Comparison of ENCODE assay signal across 23 mouse cellular contexts in the genomic region with DNA sequence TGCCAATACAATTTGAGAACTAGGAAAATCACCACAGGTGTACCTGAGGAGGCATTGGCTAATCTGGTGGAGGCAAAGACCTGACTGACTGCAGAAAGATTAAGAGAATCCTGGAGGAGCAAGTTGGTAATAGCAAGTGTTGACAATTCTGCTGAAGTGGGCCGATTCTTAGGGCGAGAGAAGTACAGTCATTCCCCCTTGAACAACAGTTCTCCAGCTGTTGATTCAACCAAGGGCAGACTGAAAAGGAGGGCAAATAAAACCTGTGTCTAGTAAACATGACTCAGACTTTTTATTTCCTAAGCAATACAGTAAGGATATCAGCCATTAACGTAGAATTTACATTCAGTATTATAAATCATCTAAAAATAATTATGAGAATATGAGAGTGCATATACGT. TPM values are rescaled to one million over a fixed set of nuclear protein-coding genes. Genes with fewer than 3 reads are reported as not detected.
DNase-seq lines count a peak whose midpoint lies in the region; ATAC-seq and TF ChIP-seq lines count a peak whose summit lies in the region.
"Had no signal": no experiment of that assay in that cellular context is flagged by ENCODE, and none has a peak within 500 bp of the region (broad histone marks: within the 10 kb centered on the region; RNA-seq: fewer than 3 reads in every experiment).

No protein-coding gene starts in this region.

- no peak for DNase-seq in gastrocnemius, adult 2 months
- DNase-seq in gastrocnemius, adult 8-10 months (ENCODE audit: low spot score in 2 of 2), result no peak
- DNase-seq in layer of hippocampus, adult 2 months (ENCODE audit: low spot score in 2 of 2), result no peak
- DNase-seq in layer of hippocampus, adult 9-11 months, result no peak
- peak; percentile 80 for DNase-seq in lung, postnatal 0 days (ENCODE audit: low spot score)
- DNase-seq in lung, postnatal 10 days, result no peak
- DNase-seq: adrenal gland, postnatal 25 days; cerebellum, adult 18-20 months; cerebellum, postnatal 10 days; forebrain, postnatal 0 days; gastrocnemius, postnatal 14 days; heart, postnatal 10 days; kidney, adult 11 months; liver, embryonic 13.5 days; lung, embryonic 14.5 days; midbrain, embryonic 14.5 days had no signal

- H3K4me3 ChIP-seq in gastrocnemius, adult 2 months, result no peak overlapping the region
- H3K4me3 ChIP-seq in layer of hippocampus, adult 2 months, result no peak overlapping the region
- no peak overlapping the region for H3K4me3 ChIP-seq in lung, postnatal 0 days (ENCODE audit: low read depth, low read length)
- no peak overlapping the region for H3K4me3 ChIP-seq in olfactory bulb, adult 2 months (ENCODE audit: insufficient read depth, low read depth, low read length)
- H3K4me3 ChIP-seq in hindbrain, embryonic 13.5 days, result no peak overlapping the region
- H3K4me3 ChIP-seq: heart, embryonic 12.5 days; hindbrain, embryonic 15.5 days; kidney, embryonic 15.5 days; liver, embryonic 13.5 days had no signal

- H3K4me2 ChIP-seq in lung, postnatal 0 days (replicated peaks; ENCODE audit: low read depth, low read length), result no peak overlapping the region
- no peak overlapping the region for H3K4me2 ChIP-seq in hindbrain, embryonic 13.5 days
- H3K4me2 ChIP-seq: heart, embryonic 12.5 days; hindbrain, embryonic 15.5 days; kidney, embryonic 15.5 days; liver, embryonic 13.5 days; lung, embryonic 14.5 days had no signal

- no peak overlapping the region for H3K9ac ChIP-seq in lung, postnatal 0 days (replicated peaks; ENCODE audit: low read depth)
- no peak overlapping the region for H3K9ac ChIP-seq in hindbrain, embryonic 13.5 days
- H3K9ac ChIP-seq: forebrain, postnatal 0 days; heart, embryonic 12.5 days; hindbrain, embryonic 15.5 days; kidney, embryonic 15.5 days; liver, embryonic 13.5 days; lung, embryonic 14.5 days had no signal

- peak overlapping the region; percentile 70 for H3K27ac ChIP-seq in gastrocnemius, adult 2 months
- H3K27ac ChIP-seq in layer of hippocampus, adult 2 months, result peak overlapping the region; percentile 33; the same call in 1 of the 2 replicates
- H3K27ac ChIP-seq in lung, postnatal 0 days (ENCODE audit: low read length), result no peak overlapping the region
- H3K27ac ChIP-seq in olfactory bulb, adult 2 months (ENCODE audit: insufficient read depth, low read depth, low read length), result 0 out of 2 replicates have a peak overlapping the region, but pooled peaks have one; percentile 24
- H3K27ac ChIP-seq in hindbrain, embryonic 13.5 days, result no peak overlapping the region
- H3K27ac ChIP-seq: hindbrain, embryonic 15.5 days had no signal

- no peak for TF ChIP-seq CTCF in gastrocnemius, adult 2 months (IDR thresholded peaks at IDR 0.05)
- 0 out of 2 replicates have a peak, but pooled peaks have one; percentile 11 for TF ChIP-seq CTCF in layer of hippocampus, adult 2 months (conservative IDR thresholded peaks at IDR 0.05)
- 0 out of 2 replicates have a peak, but pooled peaks have one; percentile 4 for TF ChIP-seq CTCF in lung, postnatal 0 days (IDR thresholded peaks at IDR 0.05)
- no peak for TF ChIP-seq CTCF in olfactory bulb, adult 2 months (IDR thresholded peaks at IDR 0.05; ENCODE audit: insufficient read depth, low read depth, low read length)

- peaks cover 27% of the 10 kb centered on the region for H3K4me1 ChIP-seq in lung, postnatal 0 days (ENCODE audit: insufficient read depth, low read depth, low read length)
- H3K4me1 ChIP-seq in olfactory bulb, adult 2 months (ENCODE audit: control insufficient read depth, insufficient read depth, low read length), result peaks cover 18% of the 10 kb centered on the region
- peaks cover 73% of the 10 kb centered on the region for H3K4me1 ChIP-seq in hindbrain, embryonic 13.5 days (replicated peaks)

- TF ChIP-seq EP300 in lung, postnatal 0 days (IDR thresholded peaks at IDR 0.05), result peak; percentile 45

- ATAC-seq in lung, postnatal 0 days, result peak; percentile 68
- ATAC-seq in hindbrain, embryonic 13.5 days (ENCODE audit: low FRiP score), result no peak
- ATAC-seq: CD4-positive, CD25-positive, alpha-beta regulatory T cell, adult 4 months; inflammation-experienced regulatory T-cells, adult 6 months had no signal

- H3K9me3 ChIP-seq in lung, postnatal 0 days (ENCODE audit: low read length), result no peaks in the 10 kb centered on the region
- H3K9me3 ChIP-seq in hindbrain, embryonic 13.5 days, result no peaks in the 10 kb centered on the region
- H3K9me3 ChIP-seq: heart, embryonic 12.5 days; hindbrain, embryonic 15.5 days; kidney, embryonic 15.5 days; liver, embryonic 13.5 days had no signal

- TF ChIP-seq POLR2A in olfactory bulb, adult 2 months (IDR thresholded peaks at IDR 0.05; ENCODE audit: insufficient read depth, low read depth, low read length), result no peak

- H3K36me3 ChIP-seq in lung, postnatal 0 days (ENCODE audit: insufficient read depth, low read length), result no peaks in the 10 kb centered on the region
- peaks cover 3% of the 10 kb centered on the region; the same call in 1 of the 2 replicates for H3K36me3 ChIP-seq in hindbrain, embryonic 13.5 days
- H3K36me3 ChIP-seq: hindbrain, embryonic 15.5 days had no signal

- WGBS in lung, postnatal 0 days, result 54% methylated on average over 4 of the region's 4 CpGs
- WGBS in olfactory bulb, adult 2 months, result 46% methylated on average over 4 of the region's 4 CpGs
- WGBS in hindbrain, embryonic 13.5 days, result 90% methylated on average over 4 of the region's 4 CpGs

- intact Hi-C loops in gastrocnemius, adult 2 months (cut with DNase I), result no loop called here

- no peaks in the 10 kb centered on the region for H3K27me3 ChIP-seq in lung, postnatal 0 days (replicated peaks; ENCODE audit: insufficient read depth, low read length)
- H3K27me3 ChIP-seq in hindbrain, embryonic 13.5 days, result no peaks in the 10 kb centered on the region
- H3K27me3 ChIP-seq: heart, embryonic 12.5 days; hindbrain, embryonic 15.5 days; kidney, embryonic 15.5 days; liver, embryonic 13.5 days had no signal

RNA-seq across cellular contexts. Expression of a gene that starts 10.6 kb away (rescaled TPM):
- total RNA-seq in gastrocnemius, adult 2 months (2021), result 10 to 100 TPM; 32.2 to 39.3 TPM
- total RNA-seq in gastrocnemius, adult 8-10 months (2022), result 10 to 100 TPM; 30.7 to 34.4 (median 31.1) TPM
- 10 to 100 TPM; 61.7 to 68.5 TPM for total RNA-seq in layer of hippocampus, adult 2 months (2021)
- 20.3 and 22.6 TPM in 2 replicates for polyA plus RNA-seq in lung, postnatal 0 days (2015; fragmentation: Nextera tagmentation; extraction: Ambion mirVana)
- polyA plus RNA-seq in olfactory bulb, adult 2 months (2012; ENCODE audit: insufficient read depth, insufficient read length, low replicate concordance, missing spikeins), result 108 TPM in 1 of 2 replicates, not detected in the other
- 59.5 and 62.5 TPM in 2 replicates for polyA plus RNA-seq in hindbrain, embryonic 13.5 days (2015; fragmentation: Nextera tagmentation; extraction: Ambion mirVana)

Comparison
In these comparisons a context has a peak if more than half of its experiments do, and no peak if none do; other contexts are left out.
1. H3K27ac ChIP-seq: peak in gastrocnemius, adult 2 months (single experiment), layer of hippocampus, adult 2 months (single experiment) and olfactory bulb, adult 2 months (single experiment); none in lung, postnatal 0 days (single experiment) and hindbrain, embryonic 13.5 days (single experiment).
2. CTCF ChIP-seq: peak in layer of hippocampus, adult 2 months (single experiment) and lung, postnatal 0 days (single experiment); none in gastrocnemius, adult 2 months (single experiment) and olfactory bulb, adult 2 months (single experiment).